Mouse (Mus musculus) stomach, embryonic 15.5 days (tissue): ENCODE measurements around the gene Kif26b. TPM values are rescaled to one million over a fixed set of nuclear protein-coding genes. Genes with fewer than 3 reads are reported as not detected.

Source experiments
- ATAC-seq: fragments of 200-750 bp; cut with Nextera tagmentation; 2 replicates; pipeline ENCODE4 v1.8.0; 2017; ENCODE audit warnings: low read depth, moderate number of reproducible peaks, moderate TSS enrichment; ENCODE audit not compliant: insufficient read depth, low FRiP score
- H3K27ac ChIP-seq: fragments of 300-500 bp; sonication (generic); 2 replicates; pipeline ENCODE4 v1.5.1; 2015; ENCODE audit warnings: mild to moderate bottlenecking, inconsistent platforms
- H3K27me3 ChIP-seq: fragments of 300-500 bp; sonication (generic); replicated peaks from 2 replicates; pipeline ENCODE4 v1.6.1; 2015; ENCODE audit warnings: inconsistent platforms
- H3K36me3 ChIP-seq: fragments of 300-500 bp; sonication (generic); 2 replicates; pipeline ENCODE4 v1.6.1; 2015; ENCODE audit warnings: inconsistent platforms
- H3K4me1 ChIP-seq: fragments of 300-500 bp; sonication (generic); 2 replicates; pipeline ENCODE4 v1.6.1; 2015; ENCODE audit warnings: inconsistent platforms
- H3K4me2 ChIP-seq: fragments of 300-500 bp; sonication (generic); 2 replicates; pipeline ENCODE4 v1.6.1; 2015; ENCODE audit warnings: mild to moderate bottlenecking, inconsistent platforms
- H3K4me3 ChIP-seq: fragments of 300-500 bp; sonication (generic); replicated peaks from 2 replicates; pipeline ENCODE4 v1.5.1; 2015; ENCODE audit warnings: inconsistent platforms
- H3K9ac ChIP-seq: fragments of 300-500 bp; sonication (generic); 2 replicates; pipeline ENCODE4 v1.6.1; 2015; ENCODE audit warnings: inconsistent platforms
- H3K9me3 ChIP-seq: fragments of 300-500 bp; sonication (generic); 2 replicates; pipeline ENCODE4 v1.6.1; 2016; ENCODE audit warnings: inconsistent platforms
- WGBS: fragments of 180-500 bp; shearing (Covaris S2); methylation state at CpG from one replicate; pipeline ENCODE4 v1.1.7; 2015; 5-methylcytosine and 5-hydroxymethylcytosine counted together
- polyA plus RNA-seq: library from polyadenylated mRNA; unstranded; fragments of >200 nt; fragmentation: Nextera tagmentation; extraction: Ambion mirVana; gene quantifications from 2 replicates; pipeline ENCODE4 v1.2.1, GENCODE M21; 2015

Kif26b gene
- polyA plus RNA-seq, 1 experiment from 2014 or later = 3.4 TPM

GRCm38 (mm10) chr1:178803155-178803554 is 274.2 kb downstream of the Kif26b start:
- no peaks in the 10 kb centered on the region for H3K9me3 ChIP-seq
- peaks cover 8% of the 10 kb centered on the region; the same call in 1 of the 2 replicates for H3K4me1 ChIP-seq
- no peak overlapping the region for H3K9ac ChIP-seq
- H3K27ac ChIP-seq = no peak overlapping the region
- H3K36me3 ChIP-seq = no peaks in the 10 kb centered on the region
- H3K4me3 ChIP-seq = no peak overlapping the region
- no peaks in the 10 kb centered on the region for H3K27me3 ChIP-seq
- 44% methylated on average over 3 of the region's 3 CpGs for WGBS
- no peak overlapping the region for H3K4me2 ChIP-seq
- ATAC-seq = no peak

- no peak for ATAC-seq
- no peaks in the 10 kb centered on the region for H3K27me3 ChIP-seq
- H3K4me3 ChIP-seq = no peak overlapping the region
- WGBS = 83% methylated on average over 6 of the region's 6 CpGs
- H3K4me1 ChIP-seq = no peaks in the 10 kb centered on the region
- no peak overlapping the region for H3K27ac ChIP-seq
- no peaks in the 10 kb centered on the region for H3K9me3 ChIP-seq
- H3K4me2 ChIP-seq = no peak overlapping the region
- H3K36me3 ChIP-seq = no peaks in the 10 kb centered on the region
- H3K9ac ChIP-seq = no peak overlapping the region
Observed at GRCm38 (mm10) chr1:178817476-178817875, 288.6 kb downstream of the Kif26b start.

- no peak overlapping the region for H3K9ac ChIP-seq
- H3K27ac ChIP-seq = no peak overlapping the region
- H3K36me3 ChIP-seq = no peaks in the 10 kb centered on the region
- H3K27me3 ChIP-seq = no peaks in the 10 kb centered on the region
- no peaks in the 10 kb centered on the region for H3K9me3 ChIP-seq
- H3K4me3 ChIP-seq = no peak overlapping the region
- no peak overlapping the region for H3K4me2 ChIP-seq
- ATAC-seq = no peak
- no peaks in the 10 kb centered on the region for H3K4me1 ChIP-seq
- 81% methylated on average over 7 of the region's 7 CpGs for WGBS
Observed at GRCm38 (mm10) chr1:178819060-178819459, 290.1 kb downstream of the Kif26b start.

GRCm38 (mm10) chr1:178820079-178820478 is 291.2 kb downstream of the Kif26b start:
- no peaks in the 10 kb centered on the region for H3K4me1 ChIP-seq
- H3K9me3 ChIP-seq = no peaks in the 10 kb centered on the region
- H3K27me3 ChIP-seq = no peaks in the 10 kb centered on the region
- H3K4me3 ChIP-seq = no peak overlapping the region
- no peak overlapping the region for H3K4me2 ChIP-seq
- H3K9ac ChIP-seq = no peak overlapping the region
- no peak overlapping the region for H3K27ac ChIP-seq
- no peak for ATAC-seq
- 63% methylated on average over 3 of the region's 3 CpGs for WGBS
- no peaks in the 10 kb centered on the region for H3K36me3 ChIP-seq

GRCm38 (mm10) chr1:178820556-178821435 is 291.9 kb downstream of the Kif26b start:
- 71% methylated on average over 14 of the region's 14 CpGs for WGBS
- no peaks in the 10 kb centered on the region for H3K4me1 ChIP-seq

GRCm38 (mm10) chr1:178824871-178825270 is 295.9 kb downstream of the Kif26b start:
- no peaks in the 10 kb centered on the region for H3K27me3 ChIP-seq

More at GRCm38 (mm10) chr1:178820556-178821435, 291.9 kb downstream of the Kif26b start:
- Histone ChIP-seq H3K4me2 (no peak overlapping the region), H3K27me3 (no peaks in the 10 kb centered on the region), H3K36me3 (no peaks in the 10 kb centered on the region), H3K4me3 (no peak overlapping the region), H3K9me3 (no peaks in the 10 kb centered on the region), H3K27ac (no peak overlapping the region), H3K9ac (no peak overlapping the region)
- no peak for ATAC-seq

GRCm38 (mm10) chr1:178827223-178827622 is 298.3 kb downstream of the Kif26b start:
- Histone ChIP-seq H3K4me2 (no peak overlapping the region), H3K27me3 (no peaks in the 10 kb centered on the region), H3K4me3 (no peak overlapping the region), H3K9ac (no peak overlapping the region), H3K36me3 (no peaks in the 10 kb centered on the region), H3K4me1 (no peaks in the 10 kb centered on the region), H3K27ac (no peak overlapping the region), H3K9me3 (no peaks in the 10 kb centered on the region)
- WGBS = 72% methylated on average over 3 of the region's 3 CpGs
- no peak for ATAC-seq

More at GRCm38 (mm10) chr1:178824871-178825270, 295.9 kb downstream of the Kif26b start:
- Histone ChIP-seq H3K36me3 (no peaks in the 10 kb centered on the region), H3K4me3 (no peak overlapping the region), H3K9me3 (no peaks in the 10 kb centered on the region), H3K4me1 (no peaks in the 10 kb centered on the region), H3K27ac (no peak overlapping the region), H3K9ac (no peak overlapping the region), H3K4me2 (no peak overlapping the region)
- 81% methylated on average over 5 of the region's 5 CpGs for WGBS
- no peak for ATAC-seq

GRCm38 (mm10) chr1:178829456-178829855 is 300.5 kb downstream of the Kif26b start:
- no peak overlapping the region for H3K9ac ChIP-seq
- no peak overlapping the region for H3K27ac ChIP-seq
- H3K4me3 ChIP-seq = no peak overlapping the region
- H3K4me1 ChIP-seq = no peaks in the 10 kb centered on the region
- ATAC-seq = no peak
- H3K27me3 ChIP-seq = no peaks in the 10 kb centered on the region
- no peaks in the 10 kb centered on the region for H3K9me3 ChIP-seq
- WGBS = 73% methylated on average over 4 of the region's 4 CpGs
- no peaks in the 10 kb centered on the region for H3K36me3 ChIP-seq
- no peak overlapping the region for H3K4me2 ChIP-seq

- H3K9ac ChIP-seq = no peak overlapping the region
- H3K4me3 ChIP-seq = no peak overlapping the region
- H3K36me3 ChIP-seq = no peaks in the 10 kb centered on the region
- H3K4me1 ChIP-seq = no peaks in the 10 kb centered on the region
- no peaks in the 10 kb centered on the region for H3K9me3 ChIP-seq
- H3K27me3 ChIP-seq = no peaks in the 10 kb centered on the region
- H3K4me2 ChIP-seq = no peak overlapping the region
- no peak overlapping the region for H3K27ac ChIP-seq
- no peak for ATAC-seq
- 74% methylated on average over 6 of the region's 6 CpGs for WGBS
Observed at GRCm38 (mm10) chr1:178832571-178832970, 303.6 kb downstream of the Kif26b start.

- Histone ChIP-seq H3K4me3 (no peak overlapping the region), H3K9me3 (no peaks in the 10 kb centered on the region), H3K27me3 (no peaks in the 10 kb centered on the region), H3K4me2 (no peak overlapping the region), H3K9ac (no peak overlapping the region), H3K4me1 (no peaks in the 10 kb centered on the region), H3K36me3 (no peaks in the 10 kb centered on the region), H3K27ac (no peak overlapping the region)
- ATAC-seq = no peak
- 87% methylated on average over 9 of the region's 9 CpGs for WGBS
Observed at GRCm38 (mm10) chr1:178835805-178836204, 306.9 kb downstream of the Kif26b start.

GRCm38 (mm10) chr1:178836998-178837397 is 308.1 kb downstream of the Kif26b start:
- no peak overlapping the region for H3K4me3 ChIP-seq
- no peaks in the 10 kb centered on the region for H3K4me1 ChIP-seq
- no peaks in the 10 kb centered on the region for H3K27me3 ChIP-seq
- no peaks in the 10 kb centered on the region for H3K9me3 ChIP-seq
- no peak overlapping the region for H3K9ac ChIP-seq
- no peak for ATAC-seq
- H3K4me2 ChIP-seq = no peak overlapping the region
- H3K27ac ChIP-seq = no peak overlapping the region
- H3K36me3 ChIP-seq = no peaks in the 10 kb centered on the region
- WGBS = 89% methylated on average over 1 of the region's 1 CpGs

- no peak overlapping the region for H3K4me3 ChIP-seq
- H3K9me3 ChIP-seq = no peaks in the 10 kb centered on the region
- no peak for ATAC-seq
- no peaks in the 10 kb centered on the region for H3K27me3 ChIP-seq
- H3K4me1 ChIP-seq = no peaks in the 10 kb centered on the region
- no peak overlapping the region for H3K9ac ChIP-seq
- H3K4me2 ChIP-seq = no peak overlapping the region
- no peak overlapping the region for H3K27ac ChIP-seq
- WGBS = 79% methylated on average over 10 of the region's 10 CpGs
- no peaks in the 10 kb centered on the region for H3K36me3 ChIP-seq
Observed at GRCm38 (mm10) chr1:178838696-178839320, 309.9 kb downstream of the Kif26b start.
